Mouse (Mus musculus): ENCODE measurements at regions not wholly inside any gene's neighbourhood (a gene's known extent, or its start where the extent isn't known, plus 50 kb on each side); places are given as distances from the start of the nearest gene placed in this dataset.

GRCm38 (mm10) chr7:118042914-118043313 lies 73.1 kb downstream of the Rps15a start:
- H3K4me3 ChIP-seq (ENCODE audit: insufficient read depth, low read depth, low read length): no peak overlapping the region
- no peak overlapping the region for H3K27ac ChIP-seq (ENCODE audit: insufficient read depth, low read depth, low read length)
- WGBS: 80% methylated on average over 10 of the region's 10 CpGs
- TF ChIP-seq CTCF (IDR thresholded peaks at IDR 0.05; ENCODE audit: insufficient read depth, low read depth, low read length): no peak
- no peak for TF ChIP-seq POLR2A (IDR thresholded peaks at IDR 0.05; ENCODE audit: insufficient read depth, low read depth, low read length)
- no peaks in the 10 kb centered on the region for H3K4me1 ChIP-seq (ENCODE audit: control insufficient read depth, insufficient read depth, low read length)

GRCm38 (mm10) chr7:118039862-118040261 lies 76.1 kb downstream of the Rps15a start:
- TF ChIP-seq POLR2A (IDR thresholded peaks at IDR 0.05; ENCODE audit: insufficient read depth, low read depth, low read length): no peak
- TF ChIP-seq CTCF (IDR thresholded peaks at IDR 0.05; ENCODE audit: insufficient read depth, low read depth, low read length): no peak
- Histone ChIP-seq H3K4me3 (ENCODE audit: insufficient read depth, low read depth, low read length) (no peak overlapping the region), H3K27ac (ENCODE audit: insufficient read depth, low read depth, low read length) (no peak overlapping the region), H3K4me1 (ENCODE audit: control insufficient read depth, insufficient read depth, low read length) (no peaks in the 10 kb centered on the region)
- 82% methylated on average over 4 of the region's 4 CpGs for WGBS

- TF ChIP-seq CTCF (IDR thresholded peaks at IDR 0.05; ENCODE audit: insufficient read depth, low read depth, low read length) (no peak), POLR2A (IDR thresholded peaks at IDR 0.05; ENCODE audit: insufficient read depth, low read depth, low read length) (no peak)
- Histone ChIP-seq H3K4me1 (ENCODE audit: control insufficient read depth, insufficient read depth, low read length) (no peaks in the 10 kb centered on the region), H3K27ac (ENCODE audit: insufficient read depth, low read depth, low read length) (no peak overlapping the region), H3K4me3 (ENCODE audit: insufficient read depth, low read depth, low read length) (no peak overlapping the region)
- WGBS: 72% methylated on average over 3 of the region's 3 CpGs
Observed at GRCm38 (mm10) chr7:118037062-118037461, 78.9 kb downstream of the Rps15a start.

- peaks cover 5% of the 10 kb centered on the region; the same call in 1 of the 2 replicates for H3K4me1 ChIP-seq (ENCODE audit: control insufficient read depth, insufficient read depth, low read length)
- no peak for TF ChIP-seq POLR2A (IDR thresholded peaks at IDR 0.05; ENCODE audit: insufficient read depth, low read depth, low read length)
- TF ChIP-seq CTCF (IDR thresholded peaks at IDR 0.05; ENCODE audit: insufficient read depth, low read depth, low read length): no peak
- no peak overlapping the region for H3K27ac ChIP-seq (ENCODE audit: insufficient read depth, low read depth, low read length)
- H3K4me3 ChIP-seq (ENCODE audit: insufficient read depth, low read depth, low read length): no peak overlapping the region
- 66% methylated on average over 10 of the region's 10 CpGs for WGBS
Observed at GRCm38 (mm10) chr7:118026106-118026526, 89.9 kb downstream of the Rps15a start.

- H3K27ac ChIP-seq (ENCODE audit: insufficient read depth, low read depth, low read length): no peak overlapping the region
- no peak overlapping the region for H3K4me3 ChIP-seq (ENCODE audit: insufficient read depth, low read depth, low read length)
- 73% methylated on average over 7 of the region's 7 CpGs for whole genome bisulfite sequencing
- no peak for TF ChIP-seq POLR2A (IDR thresholded peaks at IDR 0.05; ENCODE audit: insufficient read depth, low read depth, low read length)
- TF ChIP-seq CTCF (IDR thresholded peaks at IDR 0.05; ENCODE audit: insufficient read depth, low read depth, low read length): no peak
- H3K4me1 ChIP-seq (ENCODE audit: control insufficient read depth, insufficient read depth, low read length): no peaks in the 10 kb centered on the region
Observed at GRCm38 (mm10) chr7:118004620-118005019, 111.4 kb downstream of the Rps15a start.

GRCm38 (mm10) chr7:118001881-118002280 lies 114.1 kb downstream of the Rps15a start:
- 67% methylated on average over 3 of the region's 3 CpGs for WGBS
- Histone ChIP-seq H3K4me1 (ENCODE audit: control insufficient read depth, insufficient read depth, low read length) (peaks cover 2% of the 10 kb centered on the region), H3K4me3 (ENCODE audit: insufficient read depth, low read depth, low read length) (no peak overlapping the region), H3K27ac (ENCODE audit: insufficient read depth, low read depth, low read length) (no peak overlapping the region)
- TF ChIP-seq POLR2A (IDR thresholded peaks at IDR 0.05; ENCODE audit: insufficient read depth, low read depth, low read length) (no peak), CTCF (IDR thresholded peaks at IDR 0.05; ENCODE audit: insufficient read depth, low read depth, low read length) (no peak)

GRCm38 (mm10) chr7:118001121-118001520 lies 114.9 kb downstream of the Rps15a start:
- Histone ChIP-seq H3K27ac (ENCODE audit: insufficient read depth, low read depth, low read length) (no peak overlapping the region), H3K4me1 (ENCODE audit: control insufficient read depth, insufficient read depth, low read length) (peaks cover 2% of the 10 kb centered on the region), H3K4me3 (ENCODE audit: insufficient read depth, low read depth, low read length) (no peak overlapping the region)
- TF ChIP-seq POLR2A (IDR thresholded peaks at IDR 0.05; ENCODE audit: insufficient read depth, low read depth, low read length) (no peak), CTCF (IDR thresholded peaks at IDR 0.05; ENCODE audit: insufficient read depth, low read depth, low read length) (no peak)
- WGBS: 47% methylated on average over 4 of the region's 4 CpGs

GRCm38 (mm10) chr7:117982177-117982576 lies 133.8 kb downstream of the Rps15a start:
- H3K4me3 ChIP-seq (ENCODE audit: insufficient read depth, low read depth, low read length): no peak overlapping the region
- H3K27ac ChIP-seq (ENCODE audit: insufficient read depth, low read depth, low read length): no peak overlapping the region
- no peak for TF ChIP-seq CTCF (IDR thresholded peaks at IDR 0.05; ENCODE audit: insufficient read depth, low read depth, low read length)
- no peaks in the 10 kb centered on the region for H3K4me1 ChIP-seq (ENCODE audit: control insufficient read depth, insufficient read depth, low read length)
- 86% methylated on average over 4 of the region's 4 CpGs for WGBS

GRCm38 (mm10) chr7:117971176-117971575 lies 144.8 kb downstream of the Rps15a start:
- Histone ChIP-seq H3K4me1 (ENCODE audit: control insufficient read depth, insufficient read depth, low read length) (no peaks in the 10 kb centered on the region), H3K27ac (ENCODE audit: insufficient read depth, low read depth, low read length) (no peak overlapping the region), H3K4me3 (ENCODE audit: insufficient read depth, low read depth, low read length) (no peak overlapping the region)
- WGBS: 70% methylated on average over 1 of the region's 1 CpGs
- no peak for TF ChIP-seq POLR2A (IDR thresholded peaks at IDR 0.05; ENCODE audit: insufficient read depth, low read depth, low read length)
- TF ChIP-seq CTCF (IDR thresholded peaks at IDR 0.05; ENCODE audit: insufficient read depth, low read depth, low read length): no peak

- TF ChIP-seq POLR2A (IDR thresholded peaks at IDR 0.05; ENCODE audit: insufficient read depth, low read depth, low read length): no peak
- no peak overlapping the region for H3K4me3 ChIP-seq (ENCODE audit: insufficient read depth, low read depth, low read length)
- no peaks in the 10 kb centered on the region for H3K4me1 ChIP-seq (ENCODE audit: control insufficient read depth, insufficient read depth, low read length)
- no peak overlapping the region for H3K27ac ChIP-seq (ENCODE audit: insufficient read depth, low read depth, low read length)
- WGBS: 98% methylated on average over 3 of the region's 3 CpGs
Observed at GRCm38 (mm10) chr7:117943435-117943834, 172.6 kb downstream of the Rps15a start.

All from olfactory bulb, adult 2 months (tissue).